Comparison of ENCODE assay signal across 8 mouse cellular contexts in genomic region chr19:47374440-47374839, GRCm38 (mm10).
DNase-seq lines count a peak whose midpoint lies in the region; ATAC-seq and TF ChIP-seq lines count a peak whose summit lies in the region.

No protein-coding gene starts in this region.

- H3K4me3 ChIP-seq in limb, embryonic 14.5 days (replicated peaks; ENCODE audit: low read length) = no peak overlapping the region
- H3K4me3 ChIP-seq in neural tube, embryonic 12.5 days = no peak overlapping the region

- H3K36me3 ChIP-seq in limb, embryonic 14.5 days (ENCODE audit: control insufficient read depth, insufficient read depth, low read length) = 0 out of 2 replicates have a peak, but pooled peaks cover 6% of the 10 kb centered on the region
- H3K36me3 ChIP-seq in neural tube, embryonic 12.5 days = no peaks in the 10 kb centered on the region

- no peak overlapping the region for H3K4me2 ChIP-seq in limb, embryonic 14.5 days (replicated peaks; ENCODE audit: low read depth, low read length, severe bottlenecking)
- H3K4me2 ChIP-seq in neural tube, embryonic 12.5 days (replicated peaks) = no peak overlapping the region

- DNase-seq in ovary, postnatal 10 days (ENCODE audit: low spot score) = peak; percentile 43
- no peak for DNase-seq in ovary, adult 18-20 months (ENCODE audit: low spot score)
- peak; percentile 88 for DNase-seq in ZHBTc4 (ENCODE audit: low read depth, low spot score)
- DNase-seq in cerebellum, postnatal 4 days (ENCODE audit: low spot score in 2 of 2) = peak; percentile 52 to 79
- peak; percentile 66 to 86 for DNase-seq in heart, postnatal 10 days
- DNase-seq in limb, embryonic 14.5 days (ENCODE audit: low spot score) = peak; percentile 52
- peak; percentile 34 to 56 for DNase-seq in thymus, postnatal 36 days

- H3K9ac ChIP-seq in limb, embryonic 14.5 days (ENCODE audit: low read depth, low read length, severe bottlenecking) = no peak overlapping the region
- H3K9ac ChIP-seq in neural tube, embryonic 12.5 days = no peak overlapping the region

- H3K27me3 ChIP-seq in limb, embryonic 14.5 days (ENCODE audit: control insufficient read depth, insufficient read depth, low read length) = no peaks in the 10 kb centered on the region
- H3K27me3 ChIP-seq in neural tube, embryonic 12.5 days (replicated peaks) = no peaks in the 10 kb centered on the region

- WGBS in limb, embryonic 14.5 days = 45% methylated on average over 4 of the region's 4 CpGs
- 45% methylated on average over 4 of the region's 4 CpGs for WGBS in neural tube, embryonic 12.5 days

- intact Hi-C loops in heart, postnatal 10 days (cut with DNase I) = no loop called here

- TF ChIP-seq POLR2A in limb, embryonic 14.5 days (IDR thresholded peaks at IDR 0.05; ENCODE audit: borderline replicate concordance, extremely low read depth, insufficient read depth, insufficient read length) = no peak

- no peaks in the 10 kb centered on the region; the same call in 1 of the 2 replicates for H3K9me3 ChIP-seq in limb, embryonic 14.5 days (ENCODE audit: control insufficient read depth, low read length)
- no peaks in the 10 kb centered on the region for H3K9me3 ChIP-seq in neural tube, embryonic 12.5 days

- no peak overlapping the region for H3K27ac ChIP-seq in limb, embryonic 14.5 days (replicated peaks; ENCODE audit: low read depth, low read length)
- H3K27ac ChIP-seq in neural tube, embryonic 12.5 days = no peak overlapping the region

- peaks cover 12% of the 10 kb centered on the region for H3K4me1 ChIP-seq in limb, embryonic 14.5 days (ENCODE audit: control insufficient read depth, insufficient read depth, low read length)
- peaks cover 10% of the 10 kb centered on the region for H3K4me1 ChIP-seq in neural tube, embryonic 12.5 days

- ATAC-seq in limb, embryonic 14.5 days (ENCODE audit: low FRiP score, low read depth) = no peak; the same call in 1 of the 2 replicates
- ATAC-seq in neural tube, embryonic 12.5 days (ENCODE audit: low FRiP score, low read depth) = peak; percentile 33; the same call in 1 of the 2 replicates
